Mouse (Mus musculus): ENCODE measurements at regions not wholly inside any gene's neighbourhood (a gene's known extent, or its start where the extent isn't known, plus 50 kb on each side); places are given as distances from the start of the nearest gene placed in this dataset.

DNA sequence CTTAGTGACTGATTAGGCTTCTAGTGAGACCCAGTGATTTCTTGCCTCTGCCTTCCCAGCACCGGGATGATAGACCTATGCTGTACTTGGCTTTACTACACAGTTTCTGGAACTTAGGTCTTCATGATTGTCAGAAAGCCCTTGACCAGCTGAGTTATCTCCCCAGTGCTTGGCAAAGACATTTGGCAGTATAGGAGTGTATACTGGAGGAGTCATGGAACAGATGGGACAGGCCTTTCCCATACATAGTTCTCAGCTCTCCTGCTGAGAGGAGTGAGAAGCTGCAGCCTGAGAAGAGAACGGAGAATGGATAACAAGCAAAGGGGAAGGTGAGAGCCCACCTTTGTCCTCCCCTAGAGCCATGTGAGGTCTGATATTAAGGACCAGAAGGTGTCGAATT lies 230.6 kb upstream of the F930015N05Rik start:
- Histone ChIP-seq H3K4me2 (no peak overlapping the region), H3K9ac (no peak overlapping the region), H3K27ac (no peak overlapping the region), H3K9me3 (no peaks in the 10 kb centered on the region), H3K4me3 (no peak overlapping the region), H3K36me3 (no peaks in the 10 kb centered on the region), H3K4me1 (0 out of 2 replicates have a peak, but pooled peaks cover 3% of the 10 kb centered on the region), H3K27me3 (no peaks in the 10 kb centered on the region)
- 63% methylated on average over 3 of the region's 3 CpGs for WGBS
- ATAC-seq (ENCODE audit: borderline replicate concordance, extremely low read depth, low FRiP score, low TSS enrichment), result no peak

DNA sequence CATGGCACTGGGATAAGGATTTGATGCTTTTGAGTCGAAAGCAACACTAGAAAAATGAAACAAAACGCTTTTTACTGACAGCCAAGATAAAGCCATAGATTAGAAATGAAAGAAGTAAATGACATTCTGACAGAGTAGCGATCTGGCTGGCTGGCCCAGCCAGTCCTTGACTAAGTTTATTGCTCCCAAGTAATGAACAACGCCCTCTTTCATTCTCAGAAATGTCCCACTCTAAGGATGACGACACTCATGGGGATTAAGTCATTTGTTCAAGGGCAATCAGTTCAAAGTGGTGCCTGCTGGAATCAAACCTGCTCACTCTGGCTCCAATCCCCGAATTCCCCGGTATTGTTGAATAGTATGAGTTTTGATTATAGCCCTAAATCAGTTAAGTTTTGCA lies 231.1 kb upstream of the F930015N05Rik start:
- Histone ChIP-seq H3K27ac (no peak overlapping the region), H3K4me2 (no peak overlapping the region), H3K4me3 (no peak overlapping the region), H3K4me1 (no peaks in the 10 kb centered on the region), H3K9me3 (no peaks in the 10 kb centered on the region), H3K27me3 (no peaks in the 10 kb centered on the region), H3K36me3 (no peaks in the 10 kb centered on the region), H3K9ac (no peak overlapping the region)
- ATAC-seq (ENCODE audit: borderline replicate concordance, extremely low read depth, low FRiP score, low TSS enrichment), result no peak
- WGBS, result 49% methylated on average over 7 of the region's 7 CpGs

DNA sequence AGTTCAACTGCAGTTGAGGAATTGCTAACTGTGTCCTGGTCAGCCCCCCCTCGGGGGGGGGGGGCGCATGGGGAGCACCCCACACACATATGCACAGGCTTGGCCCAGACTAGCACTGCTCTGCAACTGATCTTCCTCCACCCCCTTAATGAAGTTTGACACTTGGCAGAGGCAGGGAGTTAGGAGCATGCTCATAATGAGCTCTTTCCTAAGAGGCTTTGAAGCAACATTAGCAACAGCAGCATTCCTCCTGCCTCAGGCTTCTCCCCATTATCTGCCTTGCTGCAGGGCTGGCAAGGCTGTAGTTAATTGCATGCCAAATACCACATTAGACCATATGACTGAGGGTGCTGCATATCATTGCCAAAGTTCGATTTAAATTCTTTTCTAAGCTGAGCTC lies 235.4 kb upstream of the F930015N05Rik start:
- H3K36me3 ChIP-seq, result no peaks in the 10 kb centered on the region
- H3K9ac ChIP-seq, result no peak overlapping the region
- no peaks in the 10 kb centered on the region for H3K9me3 ChIP-seq
- WGBS, result 26% methylated on average over 3 of the region's 3 CpGs
- H3K4me1 ChIP-seq, result no peaks in the 10 kb centered on the region
- H3K4me2 ChIP-seq, result no peak overlapping the region
- 0 out of 2 replicates have a peak, but pooled peaks have one; percentile 59 for ATAC-seq (ENCODE audit: borderline replicate concordance, extremely low read depth, low FRiP score, low TSS enrichment)
- H3K27me3 ChIP-seq, result no peaks in the 10 kb centered on the region
- no peak overlapping the region for H3K27ac ChIP-seq
- H3K4me3 ChIP-seq, result no peak overlapping the region

DNA sequence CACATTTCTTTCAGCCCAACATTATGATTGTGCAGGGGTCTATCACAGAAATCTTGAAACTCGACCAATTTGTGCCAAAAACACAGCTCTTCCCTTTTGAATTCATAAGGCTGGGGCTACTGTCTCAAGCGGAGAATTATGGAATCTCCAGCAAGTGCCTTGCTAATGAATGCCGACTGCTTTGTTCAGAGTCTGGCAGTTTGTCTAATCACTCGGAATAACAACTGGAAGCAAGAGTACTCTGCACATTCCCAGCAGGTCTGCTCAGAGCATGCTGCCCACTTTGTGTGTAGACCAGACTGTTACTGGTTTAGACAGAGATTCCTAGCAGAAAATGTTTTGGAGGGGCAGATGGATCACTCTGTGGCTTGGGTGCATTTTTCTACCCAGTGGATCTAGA lies 237.1 kb upstream of the F930015N05Rik start:
- no peaks in the 10 kb centered on the region for H3K4me1 ChIP-seq
- H3K36me3 ChIP-seq, result no peaks in the 10 kb centered on the region
- no peaks in the 10 kb centered on the region for H3K9me3 ChIP-seq
- peak overlapping the region; percentile 26; the same call in 1 of the 2 replicates for H3K27ac ChIP-seq
- 62% methylated on average over 4 of the region's 4 CpGs for WGBS
- no peak overlapping the region for H3K4me3 ChIP-seq
- H3K27me3 ChIP-seq, result no peaks in the 10 kb centered on the region
- no peak for ATAC-seq (ENCODE audit: borderline replicate concordance, extremely low read depth, low FRiP score, low TSS enrichment)
- H3K9ac ChIP-seq, result no peak overlapping the region
- no peak overlapping the region for H3K4me2 ChIP-seq

DNA sequence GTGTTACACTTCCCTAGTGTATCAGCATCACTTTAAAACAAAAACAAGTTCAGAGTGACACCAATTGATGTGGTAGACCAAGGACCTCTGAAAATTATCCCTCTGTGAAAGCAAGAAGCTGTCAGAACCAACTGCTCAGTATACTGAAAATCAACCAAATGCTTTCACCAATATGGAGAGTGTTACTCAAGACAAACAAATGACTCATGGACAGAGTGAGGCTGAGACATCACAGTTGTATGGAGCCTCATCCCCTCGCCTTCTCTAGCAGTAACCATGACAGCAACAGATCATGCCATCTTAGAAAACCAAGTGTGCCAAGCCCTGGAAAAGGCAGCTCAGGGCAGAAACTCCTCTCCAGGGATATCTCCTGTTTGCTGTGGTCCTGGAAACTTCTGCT lies 267.3 kb upstream of the F930015N05Rik start:
- peak; percentile 62; the same call in 1 of the 2 replicates for ATAC-seq (ENCODE audit: borderline replicate concordance, extremely low read depth, low FRiP score, low TSS enrichment)
- Histone ChIP-seq H3K36me3 (no peaks in the 10 kb centered on the region), H3K4me1 (no peaks in the 10 kb centered on the region), H3K27ac (no peak overlapping the region), H3K9ac (no peak overlapping the region), H3K4me3 (no peak overlapping the region), H3K9me3 (no peaks in the 10 kb centered on the region), H3K4me2 (no peak overlapping the region), H3K27me3 (no peaks in the 10 kb centered on the region)
- WGBS, result 60% methylated on average over 1 of the region's 1 CpGs

DNA sequence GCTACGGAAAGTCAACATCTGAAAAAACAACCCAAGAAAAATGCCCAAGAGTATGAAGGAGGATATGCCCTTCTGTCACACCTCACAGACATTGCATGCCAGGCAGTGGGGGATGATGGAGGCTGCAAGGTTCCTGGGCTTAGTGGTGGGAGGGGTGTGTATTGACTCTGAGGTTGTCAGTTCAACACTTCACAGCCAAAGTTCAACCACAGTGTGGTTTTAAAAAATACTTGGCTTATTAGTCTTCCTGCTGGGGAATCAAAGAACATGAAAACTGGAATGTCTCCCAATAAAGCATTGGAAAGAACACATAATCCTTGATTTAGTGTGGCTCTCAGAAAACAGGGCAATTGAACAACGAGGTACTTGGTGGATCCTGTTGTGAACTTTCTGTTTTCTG lies 267.0 kb upstream of the Elac2 start:
- Histone ChIP-seq H3K4me1 (no peaks in the 10 kb centered on the region), H3K4me3 (no peak overlapping the region), H3K36me3 (no peaks in the 10 kb centered on the region), H3K27ac (no peak overlapping the region), H3K27me3 (no peaks in the 10 kb centered on the region), H3K4me2 (no peak overlapping the region), H3K9me3 (no peaks in the 10 kb centered on the region), H3K9ac (no peak overlapping the region)
- WGBS, result 52% methylated on average over 2 of the region's 2 CpGs
- ATAC-seq (ENCODE audit: borderline replicate concordance, extremely low read depth, low FRiP score, low TSS enrichment), result no peak

- ATAC-seq (ENCODE audit: borderline replicate concordance, extremely low read depth, low FRiP score, low TSS enrichment), result no peak
- Histone ChIP-seq H3K4me1 (no peaks in the 10 kb centered on the region), H3K27me3 (peaks cover 5% of the 10 kb centered on the region), H3K4me3 (no peak overlapping the region), H3K36me3 (no peaks in the 10 kb centered on the region), H3K9me3 (no peaks in the 10 kb centered on the region), H3K4me2 (no peak overlapping the region), H3K27ac (no peak overlapping the region), H3K9ac (no peak overlapping the region)
- WGBS, result 53% methylated on average over 1 of the region's 1 CpGs
Observed at GRCm38 (mm10) chr11:64715182-64715581, 263.7 kb upstream of the Elac2 start.

DNA sequence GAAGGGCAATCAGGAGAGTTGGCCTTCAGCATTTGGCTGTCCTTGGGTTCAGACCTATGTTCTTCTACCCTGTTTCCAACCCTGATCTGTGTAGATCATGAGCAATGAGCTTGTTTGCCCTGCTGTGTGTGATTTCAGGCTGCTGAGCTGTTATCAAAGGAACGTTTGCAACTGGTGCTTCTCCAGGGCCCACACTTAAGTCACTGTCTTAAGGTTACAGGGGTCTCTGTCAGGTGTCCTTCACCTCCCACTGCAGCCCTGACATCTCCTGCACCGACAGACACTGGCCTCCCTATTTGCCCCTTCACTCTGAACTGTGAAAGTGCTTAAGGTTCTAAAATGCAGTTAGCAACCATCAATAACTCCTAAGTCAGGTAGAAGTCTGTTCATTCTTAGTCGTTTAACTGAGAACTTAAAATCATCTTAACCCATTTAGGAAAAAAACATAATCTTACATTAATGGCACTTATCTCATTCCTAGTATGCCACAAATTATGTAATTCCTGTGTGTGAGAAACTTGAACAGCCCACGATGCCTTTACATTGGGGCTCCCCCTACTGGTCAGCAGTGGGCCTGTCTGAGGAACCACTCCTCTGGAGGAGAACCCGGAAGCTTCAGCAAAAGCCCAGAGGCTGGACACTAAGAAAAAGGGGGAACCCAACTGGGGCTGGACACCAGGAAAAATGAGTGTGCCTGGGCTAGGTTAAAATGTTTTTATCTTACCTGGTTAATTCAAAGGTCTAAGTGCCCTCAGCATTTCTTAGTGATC lies 260.3 kb upstream of the Elac2 start:
- no peak overlapping the region for H3K9ac ChIP-seq
- no peaks in the 10 kb centered on the region for H3K36me3 ChIP-seq
- no peak overlapping the region for H3K4me2 ChIP-seq
- H3K9me3 ChIP-seq, result no peaks in the 10 kb centered on the region
- H3K4me3 ChIP-seq, result no peak overlapping the region
- WGBS, result 10% methylated on average over 5 of the region's 5 CpGs
- H3K27me3 ChIP-seq, result peaks cover 8% of the 10 kb centered on the region
- H3K27ac ChIP-seq, result no peak overlapping the region
- H3K4me1 ChIP-seq, result peaks cover 8% of the 10 kb centered on the region
- ATAC-seq (ENCODE audit: borderline replicate concordance, extremely low read depth, low FRiP score, low TSS enrichment), result 0 out of 2 replicates have a peak, but pooled peaks have one; percentile 42

DNA sequence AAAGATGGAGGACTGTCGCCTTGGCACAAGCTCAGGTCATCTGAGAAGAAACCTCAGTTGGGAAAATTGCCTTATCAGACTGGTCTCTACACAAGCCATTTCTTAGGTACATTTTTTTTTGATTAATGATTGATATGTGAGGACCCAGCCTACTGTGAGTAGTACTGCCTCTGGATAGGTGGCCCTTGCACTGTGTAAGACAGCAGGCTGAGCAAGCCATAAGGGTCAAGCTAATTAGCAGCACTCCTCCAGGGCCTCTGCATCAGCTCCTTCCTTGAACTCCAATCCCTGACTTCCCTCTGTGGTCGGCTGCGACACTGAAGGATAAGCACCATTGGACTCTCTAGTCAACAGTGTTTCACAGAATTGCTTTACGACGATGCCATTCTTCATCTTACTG lies 252.6 kb upstream of the Elac2 start:
- Histone ChIP-seq H3K9ac (no peak overlapping the region), H3K27me3 (no peaks in the 10 kb centered on the region), H3K36me3 (no peaks in the 10 kb centered on the region), H3K27ac (no peak overlapping the region), H3K4me3 (no peak overlapping the region), H3K9me3 (no peaks in the 10 kb centered on the region), H3K4me1 (peaks cover 10% of the 10 kb centered on the region), H3K4me2 (no peak overlapping the region)
- 82% methylated on average over 5 of the region's 5 CpGs for WGBS
- ATAC-seq (ENCODE audit: borderline replicate concordance, extremely low read depth, low FRiP score, low TSS enrichment), result no peak

GRCm38 (mm10) chr11:64727841-64728421 lies 250.9 kb upstream of the Elac2 start:
- Histone ChIP-seq H3K9ac (no peak overlapping the region), H3K4me2 (no peak overlapping the region), H3K9me3 (no peaks in the 10 kb centered on the region), H3K4me3 (no peak overlapping the region), H3K36me3 (no peaks in the 10 kb centered on the region), H3K27ac (no peak overlapping the region), H3K4me1 (peaks cover 7% of the 10 kb centered on the region), H3K27me3 (no peaks in the 10 kb centered on the region)
- 57% methylated on average over 5 of the region's 5 CpGs for WGBS
- no peak for ATAC-seq (ENCODE audit: borderline replicate concordance, extremely low read depth, low FRiP score, low TSS enrichment)

DNA sequence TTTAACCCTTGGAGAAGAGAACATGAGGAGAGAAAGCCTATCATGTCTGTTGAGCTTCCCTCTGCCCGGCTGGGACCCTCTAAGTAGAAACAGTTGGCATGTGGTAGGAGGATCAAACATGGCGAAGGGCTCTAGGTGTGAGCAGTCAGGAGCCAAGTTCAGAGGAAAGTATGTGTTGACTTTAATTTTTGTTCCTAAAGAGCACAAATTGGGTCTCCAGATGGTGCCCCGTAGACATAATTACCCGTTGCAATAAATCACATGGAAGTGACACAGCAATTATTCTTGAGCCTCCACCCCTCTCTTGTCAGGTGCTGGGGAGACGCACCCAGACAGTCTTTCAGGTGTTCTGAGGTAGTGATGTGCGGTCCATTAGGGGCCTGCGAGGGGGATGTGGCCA lies 239.9 kb upstream of the Elac2 start:
- H3K9me3 ChIP-seq, result no peaks in the 10 kb centered on the region
- no peaks in the 10 kb centered on the region for H3K36me3 ChIP-seq
- no peaks in the 10 kb centered on the region for H3K27me3 ChIP-seq
- no peak overlapping the region for H3K27ac ChIP-seq
- no peak overlapping the region for H3K4me2 ChIP-seq
- WGBS, result 63% methylated on average over 7 of the region's 7 CpGs
- no peak overlapping the region for H3K4me3 ChIP-seq
- H3K9ac ChIP-seq, result no peak overlapping the region
- ATAC-seq (ENCODE audit: borderline replicate concordance, extremely low read depth, low FRiP score, low TSS enrichment), result no peak
- no peaks in the 10 kb centered on the region for H3K4me1 ChIP-seq

GRCm38 (mm10) chr11:64743753-64744152 lies 235.1 kb upstream of the Elac2 start:
- H3K4me1 ChIP-seq, result no peaks in the 10 kb centered on the region
- 46% methylated on average over 4 of the region's 4 CpGs for WGBS
- no peak for ATAC-seq (ENCODE audit: borderline replicate concordance, extremely low read depth, low FRiP score, low TSS enrichment)

More at GRCm38 (mm10) chr11:64743753-64744152, 235.1 kb upstream of the Elac2 start:
- H3K27me3 ChIP-seq, result no peaks in the 10 kb centered on the region
- H3K4me3 ChIP-seq, result no peak overlapping the region
- no peak overlapping the region for H3K27ac ChIP-seq
- H3K9me3 ChIP-seq, result no peaks in the 10 kb centered on the region
- no peak overlapping the region for H3K4me2 ChIP-seq
- H3K9ac ChIP-seq, result no peak overlapping the region
- H3K36me3 ChIP-seq, result no peaks in the 10 kb centered on the region
